Mouse (Mus musculus): ENCODE results near the gene Il9.
A peak's percentile ranks its signal among the peaks of the same experiment; 100 is the strongest.

The Il9 gene

DNA sequence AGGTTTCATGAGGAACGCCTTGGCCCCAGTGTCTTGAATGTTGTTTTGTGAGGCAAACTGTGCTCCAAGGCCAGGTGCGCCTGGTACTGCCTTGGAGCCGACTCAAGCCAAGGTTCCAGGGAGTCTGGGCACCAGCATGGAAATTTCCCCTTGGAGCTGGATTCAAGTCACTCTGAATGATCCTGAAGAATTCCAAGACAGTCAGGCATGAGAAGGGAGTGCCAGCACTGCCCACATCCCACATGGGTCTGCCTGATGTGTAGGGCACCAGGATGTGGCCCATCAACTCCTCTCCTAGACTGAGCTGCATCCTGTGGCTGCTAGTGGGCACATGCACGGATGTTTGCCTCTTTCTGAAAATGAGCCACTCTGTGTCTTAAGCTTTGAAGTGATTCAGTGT lies 13.5 kb downstream of the Il9 start:
- DNase-seq: no peak

DNA sequence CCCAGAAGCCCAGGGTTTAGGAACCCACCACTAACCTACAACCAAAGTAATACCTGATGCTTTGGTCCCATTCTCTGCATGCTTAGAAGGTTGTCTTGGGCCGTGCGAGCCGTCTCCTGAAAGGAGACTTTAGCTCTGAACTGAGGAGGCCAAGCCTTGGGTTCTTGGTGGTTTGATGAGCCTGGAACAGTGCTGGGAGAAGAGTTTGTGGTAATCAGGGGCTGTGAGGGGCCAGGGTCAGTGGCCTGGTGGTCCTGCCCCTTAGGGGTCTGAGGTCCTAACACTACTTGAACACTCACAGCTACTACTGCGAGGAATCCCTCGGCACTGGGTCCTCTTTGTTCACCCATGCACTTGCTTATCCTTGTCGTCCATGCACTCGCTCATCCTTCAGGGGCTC lies 14.3 kb downstream of the Il9 start:
- no peak for DNase-seq

DNA sequence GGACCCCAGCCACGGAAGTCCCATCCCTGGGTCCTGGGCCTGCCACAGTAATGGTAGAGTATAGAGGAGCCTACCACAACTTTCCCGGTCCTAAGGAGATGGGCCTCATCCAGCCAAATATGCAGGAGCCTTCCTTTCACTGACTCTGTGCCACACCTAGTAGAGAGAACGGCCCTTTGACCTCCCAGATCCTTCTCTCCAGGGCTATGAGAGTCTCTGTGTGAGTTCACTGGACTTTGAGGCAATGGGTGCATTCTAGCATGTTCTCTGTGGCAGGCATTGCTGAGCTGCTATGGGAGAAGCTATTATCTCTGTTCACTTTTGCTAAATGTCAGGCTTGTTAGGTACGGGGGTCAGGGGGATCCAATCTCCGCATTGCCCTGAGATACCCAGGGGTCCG lies 18.3 kb downstream of the Il9 start:
- no peak for DNase-seq

DNA sequence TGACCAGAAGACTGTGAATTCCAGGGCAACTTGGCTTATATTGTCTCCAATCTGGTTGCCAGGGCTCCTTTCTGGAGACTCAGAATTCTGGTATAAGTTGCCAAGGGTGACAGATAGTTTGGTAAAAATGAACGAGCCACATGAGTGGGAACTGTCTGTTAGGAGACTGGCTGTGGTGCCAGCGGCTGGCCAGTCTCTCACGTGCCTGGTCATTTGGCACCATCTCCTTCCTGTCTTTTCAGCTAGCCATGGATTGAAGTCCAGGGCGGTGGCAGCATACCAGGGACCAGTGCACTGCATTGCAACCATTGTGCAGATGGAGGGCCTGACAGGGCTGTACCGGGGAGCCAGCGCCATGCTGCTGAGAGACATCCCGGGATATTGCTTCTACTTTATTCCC lies 18.8 kb downstream of the Il9 start:
- no peak for DNase-seq

DNA sequence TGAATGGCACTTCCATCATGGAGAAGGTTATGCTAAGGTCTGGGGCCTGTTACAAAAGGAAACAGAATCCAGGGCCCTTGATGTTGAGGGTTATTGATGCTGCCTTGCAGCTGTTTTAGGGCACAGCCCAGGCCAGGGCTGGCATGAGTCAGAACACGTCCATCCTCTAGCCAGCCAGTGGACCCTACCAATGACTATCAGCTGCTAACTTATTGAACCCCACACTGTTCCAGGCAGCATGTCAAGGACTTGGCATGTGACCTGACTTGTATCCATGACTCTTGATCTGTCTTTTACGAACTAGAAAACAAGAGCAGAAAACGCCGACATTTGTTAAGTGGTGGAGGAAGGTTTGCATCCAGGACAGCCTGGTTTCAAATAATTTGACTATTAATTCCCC lies 19.3 kb downstream of the Il9 start:
- DNase-seq: no peak

DNA sequence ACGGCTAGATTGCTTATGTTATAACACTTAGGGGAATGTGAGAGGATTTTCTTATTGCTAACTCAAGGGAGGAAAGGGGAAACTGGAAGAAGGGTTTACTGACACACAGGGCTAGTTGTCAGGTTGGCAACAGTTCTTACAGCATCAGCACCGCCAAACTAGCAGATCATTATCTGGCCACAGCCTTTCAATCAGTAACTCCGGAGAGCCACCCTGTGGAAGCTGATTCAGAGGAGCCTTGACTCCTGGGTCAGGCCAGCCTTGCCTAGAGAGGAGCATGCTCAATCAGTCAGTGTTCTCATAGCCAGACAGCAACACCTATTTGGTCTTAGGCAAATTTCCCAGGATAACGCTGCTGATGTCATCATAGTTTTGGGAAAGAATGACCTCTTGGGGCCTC lies 20.6 kb downstream of the Il9 start:
- no peak for DNase-seq

DNA sequence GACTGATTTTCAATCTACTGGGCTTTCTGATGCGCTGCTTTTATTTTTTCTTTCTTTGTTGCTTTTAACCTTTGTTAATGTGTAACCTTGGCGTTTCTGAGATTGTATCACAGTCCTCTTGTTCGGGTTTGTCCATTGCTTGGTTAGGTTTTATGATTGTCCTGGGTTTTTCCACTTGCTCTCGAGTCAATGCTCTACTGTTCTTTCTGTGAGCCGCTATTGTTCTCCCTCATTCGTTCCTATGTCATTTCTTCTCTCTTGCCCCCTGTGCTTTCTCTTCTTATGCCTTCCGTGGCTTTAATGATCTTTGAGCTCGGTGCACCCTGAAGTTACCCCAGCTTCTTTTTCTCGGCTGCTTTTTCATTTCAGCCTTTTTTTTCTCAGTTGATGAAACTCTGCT lies 24.0 kb downstream of the Il9 start:
- DNase-seq: no peak

DNA sequence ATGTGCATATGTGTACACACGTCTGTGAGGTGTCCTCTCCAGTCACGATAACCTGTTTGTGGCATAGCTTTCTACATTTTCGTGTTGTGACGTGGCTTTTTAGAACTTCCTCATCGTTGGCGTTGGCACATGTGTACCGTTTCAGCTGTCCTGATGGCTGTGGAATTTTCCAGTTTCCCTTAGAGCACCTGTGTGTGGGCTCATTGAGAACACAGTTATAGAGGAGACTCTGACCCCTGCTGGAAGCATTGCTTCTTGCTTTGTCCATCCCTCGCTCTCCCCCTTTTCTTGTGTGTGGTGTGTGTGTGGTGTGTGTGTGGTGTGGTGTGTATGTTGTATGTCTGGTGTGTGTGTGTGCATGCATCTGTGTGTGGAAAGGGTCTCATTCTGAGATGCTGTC lies 32.0 kb downstream of the Il9 start:
- no peak for DNase-seq

DNA sequence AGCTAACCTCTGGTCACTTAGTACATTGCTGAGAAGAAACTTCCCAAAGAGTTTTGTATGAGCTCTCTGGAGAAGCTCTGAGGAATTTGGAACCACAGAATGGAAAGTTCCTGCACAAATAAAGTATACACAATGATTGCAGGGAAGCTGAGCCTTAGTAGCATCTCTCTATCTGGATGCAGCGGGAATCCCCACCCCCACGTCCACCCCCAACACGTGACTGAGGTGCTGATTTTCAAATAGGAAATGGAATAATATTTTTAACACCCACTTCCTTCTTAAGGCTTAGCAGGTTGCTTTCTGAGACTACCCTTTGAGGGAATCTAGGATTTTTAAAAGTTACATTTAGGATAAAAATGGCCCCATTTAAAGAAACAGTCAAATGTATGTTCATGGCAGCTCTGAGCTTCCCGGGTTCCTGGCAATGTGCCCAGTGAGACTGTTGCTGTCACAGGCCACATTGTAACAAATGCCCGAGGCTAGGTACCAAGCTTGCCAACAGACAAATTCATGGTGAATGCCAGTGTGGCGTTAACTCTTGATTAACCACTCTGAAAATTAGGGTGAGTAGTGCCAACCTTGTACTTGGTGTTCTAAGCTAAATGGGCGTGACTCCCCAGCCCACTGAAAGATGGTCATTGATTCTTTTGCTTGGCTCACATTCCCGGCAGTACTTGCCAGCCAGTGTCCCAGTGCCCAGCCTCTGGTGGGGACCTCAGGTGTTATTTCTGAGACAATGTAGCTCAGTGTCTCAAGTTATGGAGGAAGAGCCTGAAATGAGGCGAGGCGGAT lies 32.6 kb downstream of the Il9 start:
- no peak for DNase-seq

DNA sequence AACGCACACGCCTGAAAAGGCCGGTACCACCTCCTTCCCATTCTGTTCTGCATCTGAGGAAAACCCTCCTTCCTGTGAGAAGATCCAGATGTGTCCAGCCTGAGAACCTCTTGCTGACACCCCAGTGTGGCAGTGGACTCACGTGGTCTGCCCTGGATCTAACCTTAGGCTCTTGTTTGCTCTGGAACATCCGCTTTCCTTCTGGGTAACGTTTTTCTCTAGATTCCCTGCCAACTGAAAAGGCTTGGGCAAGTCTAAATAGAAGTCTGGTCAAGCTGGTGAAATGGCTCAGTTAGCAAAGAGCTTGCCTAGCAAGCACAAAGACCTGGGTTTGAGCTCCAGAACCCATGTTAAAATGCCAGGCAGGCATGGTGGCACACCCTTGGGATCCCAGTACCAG lies 37.0 kb downstream of the Il9 start:
- no peak for DNase-seq

DNA sequence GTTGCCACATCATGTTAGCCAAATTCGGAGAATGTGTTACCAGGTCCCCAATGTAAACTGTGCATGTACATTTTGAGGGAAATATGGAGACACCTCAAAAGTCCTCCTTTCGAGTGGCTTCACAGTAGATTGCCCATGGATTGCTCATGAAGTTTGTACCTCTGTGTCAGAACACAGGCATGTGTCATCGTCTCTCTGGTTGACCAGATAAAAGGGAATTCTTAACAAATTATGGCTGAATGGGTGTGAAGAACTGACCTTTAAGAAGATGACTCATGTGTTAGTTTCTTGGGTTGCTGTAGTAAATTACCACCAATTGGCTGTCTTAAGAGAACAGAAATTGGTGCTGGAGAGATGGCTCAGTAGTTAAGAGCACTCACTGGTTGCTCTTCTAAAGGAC lies 37.9 kb downstream of the Il9 start:
- DNase-seq: no peak

DNA sequence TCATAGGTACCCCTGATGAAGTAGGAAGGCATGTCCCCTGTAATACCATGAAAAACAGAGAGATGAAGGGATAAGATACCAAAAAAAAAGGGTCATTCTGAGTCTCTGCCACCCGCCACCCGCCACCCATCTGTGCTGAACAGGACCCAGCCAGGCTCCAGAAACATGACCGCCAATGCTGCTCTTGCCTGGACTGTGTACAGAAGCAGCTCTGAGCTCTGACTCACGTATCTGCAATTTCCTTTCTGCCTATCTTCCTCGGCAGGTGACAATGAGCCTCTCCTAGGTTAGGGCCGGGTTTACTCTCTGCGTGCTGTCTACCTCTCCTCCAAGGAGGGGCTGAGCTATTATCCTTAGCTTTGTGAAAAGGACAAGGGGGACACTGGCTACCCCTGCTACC lies 38.6 kb downstream of the Il9 start:
- DNase-seq: no peak

DNA sequence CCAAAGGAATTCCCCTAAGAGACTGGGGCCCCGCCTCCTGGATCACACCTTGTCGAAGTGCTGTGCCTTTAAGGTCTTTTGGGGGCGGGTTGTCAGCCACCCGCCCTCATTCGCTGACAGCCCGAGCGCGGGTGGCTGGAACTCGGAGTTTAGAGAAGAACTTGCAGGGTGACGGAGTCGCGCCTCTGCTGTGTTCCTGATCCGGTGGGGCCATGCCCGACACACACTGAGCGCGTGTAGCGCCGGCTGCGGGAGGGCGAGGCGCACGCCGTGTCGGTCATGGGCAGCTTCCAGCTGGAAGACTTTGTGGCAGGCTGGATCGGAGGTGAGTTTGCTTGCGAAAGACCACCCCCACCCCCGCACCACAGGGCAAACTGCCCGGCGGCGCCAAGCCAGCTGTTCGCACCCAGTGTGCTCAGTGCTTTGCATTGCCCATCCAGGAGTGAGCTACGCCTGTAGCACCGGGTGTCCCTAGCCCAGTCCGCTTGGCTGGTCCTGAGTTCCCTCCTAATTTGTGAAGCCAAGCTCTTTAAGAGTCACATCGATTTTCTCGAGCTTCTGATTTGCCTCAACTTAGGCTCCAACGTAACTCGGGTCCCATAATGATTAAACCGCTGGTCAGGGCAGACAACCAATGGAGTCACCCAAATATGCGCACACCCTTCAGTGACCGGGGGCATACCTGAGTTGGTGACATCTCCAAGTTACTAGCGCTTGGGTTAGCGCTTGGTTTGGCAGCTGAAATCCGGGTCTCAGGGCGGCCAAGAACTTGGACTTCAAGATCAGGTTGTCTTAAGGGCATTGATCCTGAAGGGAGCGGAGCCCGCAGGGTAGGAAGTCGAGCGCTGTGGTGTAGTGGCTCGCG lies 43.6 kb downstream of the Il9 start, which contains the start of gene Slc25a48:
Slc25a48 (plus strand) TSS at position 145 of the 865 bp plus-strand sequence.
- peak; percentile 42 to 50 for DNase-seq

DNA sequence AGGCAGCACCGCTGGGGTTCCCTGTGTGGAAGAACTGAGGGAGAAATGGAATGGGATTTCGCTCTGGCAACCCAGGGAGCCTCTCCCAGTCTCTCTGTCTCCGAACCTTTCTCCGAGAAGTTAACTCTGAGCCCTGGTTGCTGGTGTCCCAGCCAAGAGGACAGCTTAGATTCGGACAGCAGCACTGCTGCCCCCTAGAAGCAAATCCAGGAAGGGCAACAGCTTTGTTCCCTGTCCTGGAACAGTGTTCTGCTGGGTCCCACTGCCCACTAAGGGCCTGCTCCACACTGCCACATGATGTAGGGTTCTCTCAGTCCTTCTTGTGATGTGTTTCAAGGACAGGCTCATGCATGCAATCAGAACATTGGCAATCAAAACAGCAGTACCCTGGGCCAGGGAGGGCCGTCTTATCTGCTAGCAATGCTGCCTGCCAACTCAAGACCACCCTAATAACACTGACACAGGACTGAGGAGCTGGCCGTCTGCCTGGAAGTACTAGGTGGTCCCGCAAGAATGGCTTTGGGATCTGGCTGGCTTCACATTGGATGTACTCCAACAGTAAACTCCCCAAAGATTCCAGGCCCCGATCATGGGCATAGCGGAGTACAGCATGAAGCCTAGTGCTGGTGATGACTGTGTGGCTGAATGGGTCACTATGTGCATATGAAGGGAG lies 46.3 kb downstream of the Il9 start:
- DNase-seq: no peak

DNA sequence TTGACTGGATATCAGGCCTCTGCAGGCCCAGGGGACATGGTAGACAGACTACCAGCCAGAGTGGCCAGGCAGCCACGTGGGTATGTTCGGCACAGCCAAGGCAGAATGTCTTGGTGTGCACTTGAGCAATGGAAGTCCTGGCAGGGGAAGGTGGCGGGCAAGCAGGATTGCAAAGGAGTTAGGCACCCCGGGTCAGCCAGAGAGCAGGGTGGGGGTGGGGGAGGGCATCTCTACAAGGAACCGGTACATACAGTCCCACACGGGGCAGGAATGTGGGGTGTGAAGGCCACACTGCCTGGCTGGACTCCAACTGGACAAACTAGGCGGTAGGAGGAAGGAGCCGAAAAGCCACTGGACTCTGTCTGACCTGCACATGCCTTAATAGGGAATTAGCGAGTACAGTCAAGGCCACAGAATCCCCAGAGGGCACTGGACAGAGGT lies 47.7 kb downstream of the Il9 start:
- peak; percentile 57 to 76 for DNase-seq

DNA sequence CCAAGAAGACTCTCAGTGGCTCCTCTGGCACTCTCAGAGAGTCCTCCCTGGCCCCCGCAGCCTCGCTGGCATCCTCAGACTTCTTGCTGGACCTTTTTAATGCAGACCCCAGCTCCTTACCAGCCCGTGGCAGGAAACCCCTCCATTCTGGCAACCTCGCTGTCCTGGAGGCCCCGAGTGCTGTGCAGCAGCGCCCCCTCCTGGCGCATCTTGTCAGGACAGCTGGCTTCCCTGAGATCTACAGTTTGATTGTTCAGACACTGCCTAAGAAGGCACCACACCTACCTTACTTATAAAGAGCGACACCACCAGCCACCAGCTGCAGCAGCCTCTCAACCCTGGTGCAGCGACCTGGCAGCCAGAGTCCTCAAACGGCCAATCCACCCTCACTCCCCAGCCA lies 48.6 kb downstream of the Il9 start:
- DNase-seq: peak; percentile 18 to 32

DNA sequence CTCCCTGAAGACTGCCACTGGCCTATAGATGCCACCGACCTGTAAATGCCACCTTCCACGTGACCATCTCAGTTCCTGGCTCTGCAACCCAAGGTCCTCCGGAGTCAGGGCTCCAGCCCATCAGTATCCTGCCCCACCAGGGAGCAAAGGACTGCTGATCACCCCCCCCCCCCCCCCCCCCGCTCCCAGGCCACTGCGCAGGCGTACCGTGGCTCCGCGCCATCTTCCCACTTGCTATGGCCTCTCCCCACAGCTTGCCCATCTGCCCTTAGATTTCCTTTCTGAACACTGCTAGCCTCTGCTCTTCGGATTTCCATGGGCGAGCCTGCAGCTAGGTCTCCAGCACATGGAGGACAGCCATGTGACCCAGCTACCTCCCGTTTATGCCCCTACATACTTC lies 49.5 kb downstream of the Il9 start:
- no peak for DNase-seq

Data from lung, adult 18-20 months (tissue).